Mouse (Mus musculus): ENCODE results near the gene Igfn1.

GRCm38 (mm10) chr1:135984105-135984504, 22.0 kb downstream of the Igfn1 start:
- no peak for TF ChIP-seq CTCF (IDR thresholded peaks at IDR 0.05; ENCODE audit: control insufficient read depth, insufficient read depth, low read length)
- TF ChIP-seq POLR2A (IDR thresholded peaks at IDR 0.05; ENCODE audit: borderline replicate concordance, control insufficient read depth, low read depth, low read length) = no peak
